Mouse (Mus musculus) Patski (cell line): Measurements from ENCODE around the gene Arl4a. TPM values are rescaled to one million over a fixed set of nuclear protein-coding genes. Genes with fewer than 3 reads are reported as not detected.

Source experiments
- ATAC-seq: fragments of 100-300 bp; one replicate; pipeline ENCODE4 v1.8.0; 2021
- CTCF ChIA-PET: fragments of 350-600 bp; sonication (Branson Sonifier 250); formaldehyde crosslinking; loops from one replicate; lab custom pipeline; 2022; ENCODE audit warnings: inconsistent platforms; lab: Charles Lee
- POLR2A ChIA-PET: fragments of 350-600 bp; sonication (Branson Sonifier 250); formaldehyde crosslinking; loops from one replicate; lab custom pipeline; 2022; ENCODE audit warnings: antibody characterized with exemption, inconsistent platforms; lab: Charles Lee
- DNase-seq: peaks from one replicate; pipeline ENCODE4 v3.0.0-alpha.2; 2011; ENCODE audit warnings: low read depth, low spot score
- H3K27me3 ChIP-seq: fragments of 371-371 bp; one replicate; pipeline ENCODE4 v1.5.1; 2021
- CTCF ChIP-seq: fragments of 100-300 bp; IDR thresholded peaks from one replicate; pipeline ENCODE4 v1.5.1; 2021
- in situ Hi-C: fragments of 300-500 bp; cut with MboI; formaldehyde crosslinking; loops from 3 replicates; pipeline ENCODE4 v1.11.1; 2018; ENCODE audit warnings: low pct_unique_long_range_greater_than_20kb, mixed read lengths
- polyA plus RNA-seq: library from polyadenylated mRNA; unstranded; gene quantifications from one replicate; pipeline ENCODE4 v1.2.3, GENCODE M21; 2021

Gene Arl4a
- polyA plus RNA-seq, 1 experiment from 2014 or later, result 6.8 TPM

GRCm38 (mm10) chr12:39989136-39989535, 48.7 kb downstream of the Arl4a start:
- CTCF ChIA-PET, result interaction anchor here (1.2 kb wide), 1 partner anchor 11 kb away, joined by 3 read pairs; no protein-coding TSS in a partner anchor
- no peak for ATAC-seq
- no peak for TF ChIP-seq CTCF

DNA sequence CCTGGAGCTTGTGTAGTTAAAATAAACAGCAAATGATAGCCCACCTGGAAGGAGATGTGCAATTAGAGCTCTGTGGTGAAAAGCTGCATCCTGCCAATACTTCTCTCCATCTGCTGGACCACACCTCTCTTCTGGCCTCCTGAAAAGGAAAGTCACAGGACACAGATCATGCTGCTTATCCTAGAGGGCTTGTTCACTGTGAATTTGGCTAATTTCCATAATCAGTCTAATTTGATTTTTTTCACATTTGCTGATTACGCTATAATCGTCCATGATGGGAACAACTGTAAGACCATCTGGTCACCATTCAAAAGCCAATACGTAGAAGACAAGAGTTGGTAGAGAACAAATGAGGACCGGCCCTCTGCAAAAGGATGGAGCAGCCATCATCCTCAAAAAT, 50.6 kb downstream of the Arl4a start:
- CTCF ChIA-PET, result interaction anchor here (1.6 kb wide), 1 partner anchor 9 kb away, joined by 4 read pairs; no protein-coding TSS in a partner anchor
- POLR2A ChIA-PET, result no interaction called here
- no peak for TF ChIP-seq CTCF
- ATAC-seq, result no peak
- in situ Hi-C loops, result no loop called here
- H3K27me3 ChIP-seq, result peaks cover 4% of the 10 kb centered on the region
- no peak for DNase-seq

More at GRCm38 (mm10) chr12:39989136-39989535, 48.7 kb downstream of the Arl4a start:
- in situ Hi-C loops, result no loop called here
- peaks cover 5% of the 10 kb centered on the region for H3K27me3 ChIP-seq
- DNase-seq, result no peak
- POLR2A ChIA-PET, result no interaction called here

DNA sequence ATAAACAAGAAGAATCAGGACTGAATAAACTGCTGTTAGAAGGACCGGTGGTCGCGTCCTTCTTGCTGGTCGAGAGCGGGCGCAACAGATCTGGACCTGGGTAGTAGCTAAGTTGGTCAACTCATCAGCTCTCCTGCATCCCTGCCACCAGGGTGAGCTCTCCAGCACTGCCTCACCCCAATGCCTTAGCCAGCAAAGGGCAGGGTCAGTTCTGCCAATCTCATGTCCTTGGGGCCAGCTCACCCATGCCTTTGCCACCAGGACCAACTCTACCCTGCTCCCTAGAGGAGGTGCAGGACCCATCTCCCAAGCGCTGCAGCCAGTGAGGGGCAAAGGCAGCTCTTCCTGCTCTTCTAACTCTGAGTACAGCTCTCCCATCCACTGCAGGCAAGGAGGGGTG, 52.2 kb downstream of the Arl4a start:
- no peak for TF ChIP-seq CTCF
- H3K27me3 ChIP-seq, result no peaks in the 10 kb centered on the region
- no peak for DNase-seq
- in situ Hi-C loops, result no loop called here
- no peak for ATAC-seq
- POLR2A ChIA-PET, result no interaction called here
- CTCF ChIA-PET, result interaction anchor here (0.7 kb wide), 1 partner anchor 27 kb away, joined by 4 read pairs; no protein-coding TSS in a partner anchor

- in situ Hi-C loops, result no loop called here
- DNase-seq (no peak), ATAC-seq (no peak)
- ChIA-PET CTCF (no interaction called here), POLR2A (no interaction called here)
- TF ChIP-seq CTCF, result no peak
- H3K27me3 ChIP-seq, result no peaks in the 10 kb centered on the region
These were observed 58.0 kb downstream of the Arl4a start for GRCm38 (mm10) chr12:39979792-39980191.

DNA sequence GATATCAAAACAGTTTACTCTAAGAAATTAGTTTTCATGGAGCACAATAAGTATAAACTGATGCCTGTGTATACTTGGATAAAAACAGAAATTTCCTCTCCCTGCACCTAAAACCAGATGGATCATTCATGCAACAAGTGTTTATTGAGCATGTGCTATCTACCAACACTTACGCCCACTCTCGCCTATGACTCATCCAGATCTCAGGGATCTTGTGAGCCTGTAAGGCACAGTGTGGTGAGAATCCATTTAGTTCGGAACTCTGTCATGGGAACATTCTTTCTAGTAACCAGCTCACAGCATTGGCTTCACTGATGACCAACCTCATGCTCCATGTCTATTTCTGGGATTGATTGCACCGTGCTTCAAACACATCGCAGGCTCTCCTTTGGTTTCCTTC, 58.8 kb downstream of the Arl4a start:
- ATAC-seq, result no peak
- in situ Hi-C loops, result no loop called here

GRCm38 (mm10) chr12:39977996-39978590, 59.7 kb downstream of the Arl4a start:
- ATAC-seq, result no peak
- DNase-seq, result no peak
- CTCF ChIA-PET, result interaction anchor here (0.7 to 0.9 kb wide), 3 partner anchors 9 to 42 kb away, joined by 3 to 4 read pairs (median 3); no protein-coding TSS in a partner anchor
- no peaks in the 10 kb centered on the region for H3K27me3 ChIP-seq
- no peak for TF ChIP-seq CTCF
- in situ Hi-C loops, result no loop called here
- POLR2A ChIA-PET, result interaction anchor here (0.6 kb wide), 1 partner anchor 20 kb away, joined by 3 read pairs; no protein-coding TSS in a partner anchor

More for the DNA sequence above, 58.8 kb downstream of the Arl4a start:
- CTCF ChIA-PET, result no interaction called here
- no peaks in the 10 kb centered on the region for H3K27me3 ChIP-seq
- no peak for DNase-seq
- POLR2A ChIA-PET, result no interaction called here
- no peak for TF ChIP-seq CTCF

GRCm38 (mm10) chr12:39976426-39976825, 61.4 kb downstream of the Arl4a start:
- ChIA-PET POLR2A (no interaction called here), CTCF (no interaction called here)
- DNase-seq (no peak), ATAC-seq (no peak)
- no peaks in the 10 kb centered on the region for H3K27me3 ChIP-seq
- in situ Hi-C loops, result no loop called here
- TF ChIP-seq CTCF, result no peak

GRCm38 (mm10) chr12:39975829-39976340, 61.9 kb downstream of the Arl4a start:
- TF ChIP-seq CTCF, result no peak
- H3K27me3 ChIP-seq, result no peaks in the 10 kb centered on the region
- in situ Hi-C loops, result no loop called here
- DNase-seq (no peak), ATAC-seq (no peak)
- CTCF ChIA-PET, result no interaction called here
- POLR2A ChIA-PET, result no interaction called here

DNA sequence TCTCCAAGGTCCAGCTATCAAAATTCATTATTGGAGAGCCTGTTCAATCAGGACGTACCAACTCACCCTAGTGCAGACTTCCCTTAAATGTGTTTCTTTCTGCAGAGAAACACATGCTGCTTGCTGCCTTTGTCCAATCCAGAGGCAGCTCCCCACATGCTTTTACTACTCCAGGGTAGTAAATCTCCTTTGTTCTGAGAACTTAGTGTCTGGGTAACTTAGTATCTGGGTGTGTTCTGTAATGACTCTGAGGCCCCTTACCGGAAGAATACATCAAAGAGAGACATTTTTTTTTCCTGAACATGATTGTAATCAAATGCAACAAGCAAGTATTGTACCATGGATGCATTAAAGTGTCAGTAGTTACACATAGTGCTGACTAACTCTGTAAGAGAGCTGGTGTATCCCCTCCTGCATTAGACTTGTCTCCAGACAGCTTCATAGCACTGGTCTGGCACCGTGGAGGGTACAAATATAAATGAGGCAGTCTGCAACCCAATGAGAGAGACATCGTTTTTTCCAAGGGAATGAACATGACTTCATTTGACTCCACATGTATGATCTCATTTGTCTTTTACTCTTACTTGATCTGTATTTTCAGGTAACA, 62.7 kb downstream of the Arl4a start:
- ATAC-seq, result no peak
- H3K27me3 ChIP-seq, result no peaks in the 10 kb centered on the region
- no peak for TF ChIP-seq CTCF
- CTCF ChIA-PET, result no interaction called here
- in situ Hi-C loops, result no loop called here
- POLR2A ChIA-PET, result no interaction called here
- no peak for DNase-seq

GRCm38 (mm10) chr12:39974273-39974672, 63.6 kb downstream of the Arl4a start:
- ChIA-PET POLR2A (no interaction called here), CTCF (no interaction called here)
- DNase-seq (no peak), ATAC-seq (no peak)
- H3K27me3 ChIP-seq, result no peaks in the 10 kb centered on the region
- TF ChIP-seq CTCF, result no peak
- in situ Hi-C loops, result no loop called here

DNA sequence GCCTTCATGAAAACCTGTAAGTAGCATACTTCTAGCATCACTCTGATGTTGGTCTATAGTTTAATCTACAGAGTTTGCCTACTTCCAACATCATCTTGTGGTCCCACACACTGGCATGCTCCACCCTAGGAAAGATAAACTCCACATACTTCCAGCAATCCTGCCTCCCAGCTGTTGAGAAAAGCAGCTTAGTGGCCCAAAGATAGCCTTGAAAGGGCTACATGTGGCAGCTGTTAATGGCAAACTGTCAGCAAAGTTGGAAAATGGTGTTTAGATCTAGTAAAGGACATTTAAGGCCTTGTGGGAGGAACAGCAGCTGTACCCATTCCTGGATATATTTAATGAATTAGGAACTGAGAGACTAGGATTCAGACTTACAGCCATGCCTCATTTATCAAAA, 68.3 kb downstream of the Arl4a start:
- ATAC-seq (no peak), DNase-seq (no peak)
- no peaks in the 10 kb centered on the region for H3K27me3 ChIP-seq
- ChIA-PET CTCF (interaction anchor here (1.5 kb wide), 1 partner anchor 25 kb away, joined by 3 read pairs; no protein-coding TSS in a partner anchor), POLR2A (no interaction called here)
- in situ Hi-C loops, result no loop called here
- no peak for TF ChIP-seq CTCF
